Mouse (Mus musculus): ENCODE measurements around the gene Ugt1a7c. TPM values are rescaled to one million over a fixed set of nuclear protein-coding genes. Genes with fewer than 3 reads are reported as not detected.

The Ugt1a7c gene
- 433 TPM for polyA plus RNA-seq (2014; fragmentation: Illumina TruSeq; extraction: RNeasy Lipid Tissue Mini Kit (QIAGEN cat#74804); ENCODE audit: low read depth, low replicate concordance)

DNA sequence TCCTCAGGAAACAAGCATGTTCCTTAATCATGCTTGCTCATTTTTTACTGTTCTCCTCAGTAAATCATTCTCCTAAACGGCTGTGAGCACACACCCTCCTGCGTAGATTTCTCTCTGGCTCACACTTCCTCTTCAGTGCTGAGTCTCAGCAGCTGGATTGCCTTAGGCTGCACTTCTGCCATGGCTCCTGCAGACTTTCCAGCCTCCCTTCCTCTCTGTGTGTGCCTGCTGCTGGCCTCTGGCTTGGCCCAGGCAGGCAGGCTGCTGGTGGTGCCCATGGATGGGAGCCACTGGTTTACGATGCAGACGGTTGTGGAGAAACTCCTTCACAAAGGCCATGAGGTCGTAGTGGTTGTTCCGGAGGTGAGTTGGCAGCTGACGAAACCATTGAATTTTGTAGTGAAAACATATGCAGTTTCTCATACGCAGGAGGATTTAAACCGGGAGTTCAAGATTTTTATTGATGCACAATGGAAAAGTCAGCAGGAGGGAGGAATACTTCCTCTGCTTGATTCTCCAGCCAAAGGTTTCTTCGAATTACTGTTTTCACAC is at the start of gene Ugt1a7c:
Ugt1a7c (plus strand) TSS at position 122 of the 552 bp plus-strand sequence.

DNA sequence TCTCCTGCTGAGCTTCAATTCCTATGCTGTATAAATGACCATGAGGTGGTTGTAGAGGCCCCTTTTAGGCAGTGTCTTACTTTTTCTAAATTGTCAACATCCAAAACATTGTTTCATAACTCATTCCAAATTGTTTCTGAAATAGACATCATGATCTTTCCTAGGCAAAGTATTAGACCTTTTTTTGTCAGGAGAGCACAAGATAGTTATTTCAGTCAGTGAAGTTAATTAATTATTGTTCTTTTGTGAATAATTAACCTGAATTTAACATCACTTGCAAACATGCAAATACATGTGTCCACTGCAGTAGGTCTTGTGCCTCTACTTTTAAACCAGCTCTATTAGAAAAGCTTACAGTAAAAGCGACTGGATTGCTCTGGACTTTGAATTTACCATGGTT is 39.8 kb upstream of the Ugt1a7c start, which contains the start of gene Ugt1a10:
Ugt1a10 (plus strand) TSS at position 301 of the 400 bp plus-strand sequence.

DNA sequence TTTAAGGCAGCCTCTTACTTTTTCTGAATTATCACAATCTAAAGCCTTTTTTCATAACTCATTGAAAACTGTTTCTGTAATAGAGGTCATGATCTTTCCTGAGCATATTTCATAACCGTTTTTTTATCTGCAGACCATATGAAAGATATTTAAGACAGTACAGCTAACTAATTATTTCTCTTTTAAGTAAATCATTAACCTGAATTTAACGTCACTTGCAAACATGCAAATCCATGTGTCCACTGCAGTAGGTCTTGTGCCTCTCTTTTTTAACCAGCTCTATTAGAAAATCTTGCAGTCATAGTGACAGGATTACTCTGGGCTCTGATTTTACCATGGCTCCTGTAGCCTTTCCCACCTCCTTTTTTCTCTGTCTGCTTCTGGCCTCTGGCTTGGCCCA is 24.4 kb upstream of the Ugt1a7c start, which contains the start of gene Ugt1a9:
Ugt1a9 (plus strand) TSS at position 306 of the 400 bp plus-strand sequence.

DNA sequence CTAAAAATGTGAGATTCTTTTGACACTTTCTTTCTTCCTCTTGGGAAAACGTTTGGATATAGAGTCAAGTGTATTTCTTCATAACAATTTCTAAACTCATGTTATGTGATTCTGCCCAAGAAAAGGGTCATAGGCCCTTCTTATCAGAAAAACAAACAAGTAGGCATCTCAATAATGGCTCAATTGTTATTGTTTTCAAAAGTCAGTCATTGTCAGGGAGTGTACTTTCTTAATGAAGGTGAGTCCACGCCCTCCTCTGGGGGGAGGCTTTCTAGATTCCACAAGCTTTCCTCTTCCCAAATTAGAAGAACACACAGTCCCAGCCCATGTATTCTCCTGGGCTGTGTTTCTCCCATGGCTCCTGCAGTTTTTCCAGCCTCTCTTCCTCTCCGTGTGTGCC is 7.3 kb upstream of the Ugt1a7c start, which contains the start of gene Ugt1a8:
Ugt1a8 (plus strand) TSS at position 301 of the 400 bp plus-strand sequence.

DNA sequence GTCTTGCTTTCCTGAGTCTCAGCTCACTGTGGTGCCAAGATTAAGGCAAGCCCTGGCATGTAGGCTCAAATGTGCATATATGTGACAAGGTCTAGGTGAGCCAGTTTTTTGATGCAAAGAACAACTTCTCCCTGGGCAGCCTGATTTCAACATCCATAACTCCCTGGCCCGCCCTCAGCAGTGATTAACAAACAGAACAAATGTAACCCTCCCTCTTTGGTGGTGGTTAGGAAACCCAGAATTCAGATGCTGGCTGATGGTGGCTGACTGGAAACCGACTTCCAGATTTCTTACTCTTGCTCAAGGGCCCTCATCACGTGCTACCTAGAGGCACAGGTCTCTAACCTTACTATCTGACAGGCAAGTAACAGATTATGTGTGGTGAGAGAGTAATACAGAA is 8.2 kb downstream of the Ugt1a7c start, which contains the start of gene Ugt1a6b:
Ugt1a6b (plus strand) TSS at position 234 of the 400 bp plus-strand sequence.

DNA sequence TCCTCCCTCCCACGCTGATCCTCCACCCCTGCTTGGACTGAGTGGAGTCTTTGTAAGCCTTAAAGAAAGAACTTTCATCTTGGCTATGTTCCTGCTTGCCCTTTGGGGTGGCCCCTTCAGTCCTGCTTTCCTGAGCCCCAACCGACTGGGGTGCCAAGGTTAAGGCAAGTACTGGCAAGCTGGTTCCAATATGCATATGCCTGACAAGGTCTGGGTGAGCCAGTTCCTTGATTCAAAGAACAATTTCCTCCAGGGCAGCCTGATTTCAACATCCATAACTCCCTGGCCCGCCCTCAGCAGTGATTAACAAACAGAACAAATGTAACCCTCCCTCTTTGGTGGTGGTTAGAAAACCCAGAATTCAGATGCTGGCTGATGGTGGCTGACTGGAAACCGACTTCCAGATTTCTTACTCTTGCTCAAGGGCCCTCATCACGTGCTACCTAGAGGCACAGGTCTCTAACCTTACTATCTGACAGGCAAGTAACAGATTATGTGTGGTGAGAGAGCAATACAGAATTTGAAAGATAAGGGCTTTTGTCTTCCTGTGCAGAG is 39.7 kb downstream of the Ugt1a7c start, which contains the start of gene Ugt1a6a:
Ugt1a6a (plus strand) TSS at position 353 of the 555 bp plus-strand sequence.

DNA sequence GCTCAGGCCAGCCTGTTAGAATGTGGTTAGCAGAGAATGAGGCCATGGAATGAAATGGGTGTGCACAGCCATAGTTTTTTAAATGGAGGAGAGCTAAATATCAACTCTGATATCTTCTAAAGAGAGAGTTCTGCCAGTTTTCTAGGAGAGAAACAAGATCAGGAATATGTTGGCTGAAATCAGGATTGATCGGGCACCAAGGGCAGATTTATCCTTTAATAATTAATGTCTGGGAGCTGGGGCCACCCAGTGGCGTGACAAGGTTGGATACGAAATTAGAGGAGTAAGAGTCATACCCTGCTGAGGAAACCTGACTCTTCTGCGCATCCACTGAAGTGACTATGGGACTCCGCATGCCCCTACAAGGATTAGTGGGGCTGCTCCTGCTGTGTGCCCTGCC is 70.8 kb downstream of the Ugt1a7c start, which contains the start of gene Ugt1a5:
Ugt1a5 (plus strand) TSS at position 302 of the 400 bp plus-strand sequence.

DNA sequence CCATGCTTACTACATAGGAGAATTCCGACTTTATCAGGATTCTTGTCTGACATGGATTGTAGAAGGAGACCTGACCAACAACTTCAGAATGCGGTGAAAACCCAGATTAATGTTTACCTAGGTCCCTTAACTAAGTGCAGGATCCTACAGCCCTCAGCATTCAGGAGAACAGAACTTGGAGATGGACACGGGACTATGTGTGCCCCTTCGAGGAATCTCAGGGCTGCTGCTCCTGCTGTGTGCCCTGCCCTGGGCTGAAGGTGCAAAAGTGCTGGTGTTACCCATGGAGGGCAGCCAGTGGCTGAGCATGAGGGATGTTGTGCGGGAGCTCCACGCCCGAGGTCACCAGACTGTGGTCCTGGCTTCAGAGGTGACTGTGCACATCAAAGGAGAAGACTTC is 105.6 kb downstream of the Ugt1a7c start, which contains the start of gene Ugt1a2:
Ugt1a2 (plus strand) TSS at position 146 of the 400 bp plus-strand sequence.

DNA sequence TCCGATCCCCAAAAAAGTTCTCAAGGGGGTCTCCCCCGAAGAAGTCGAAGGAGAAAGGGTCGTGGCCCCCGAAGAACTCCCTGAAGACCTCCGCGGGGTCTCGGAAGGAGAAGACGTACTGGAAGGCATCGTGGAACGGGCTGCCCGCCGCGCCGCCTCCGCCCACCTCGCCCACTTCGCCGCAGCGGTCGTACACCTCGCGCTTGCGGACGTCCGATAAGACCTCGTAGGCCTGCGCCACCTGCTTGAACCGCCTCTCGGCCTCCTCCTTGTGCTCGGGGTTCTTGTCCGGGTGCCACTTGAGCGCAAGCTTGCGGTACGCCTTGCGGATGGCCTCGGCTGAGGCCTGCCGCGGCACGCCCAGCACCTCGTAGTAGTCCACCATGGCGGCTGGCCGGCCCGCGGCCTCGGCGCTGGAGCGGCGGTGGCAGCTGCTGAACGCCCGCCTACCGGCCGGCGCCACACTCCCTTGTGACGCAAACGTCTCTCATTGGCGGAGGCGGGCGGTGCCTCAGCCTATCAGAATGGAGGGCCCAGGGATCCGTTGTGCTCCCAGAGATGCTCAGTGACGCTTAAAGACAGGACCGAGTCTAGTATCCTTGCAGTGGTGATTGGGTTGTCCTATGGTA is 110.5 kb downstream of the Ugt1a7c start, which contains the start of gene Dnajb3:
Dnajb3 (minus strand) TSS at position 489 of the 629 bp plus-strand sequence.

DNA sequence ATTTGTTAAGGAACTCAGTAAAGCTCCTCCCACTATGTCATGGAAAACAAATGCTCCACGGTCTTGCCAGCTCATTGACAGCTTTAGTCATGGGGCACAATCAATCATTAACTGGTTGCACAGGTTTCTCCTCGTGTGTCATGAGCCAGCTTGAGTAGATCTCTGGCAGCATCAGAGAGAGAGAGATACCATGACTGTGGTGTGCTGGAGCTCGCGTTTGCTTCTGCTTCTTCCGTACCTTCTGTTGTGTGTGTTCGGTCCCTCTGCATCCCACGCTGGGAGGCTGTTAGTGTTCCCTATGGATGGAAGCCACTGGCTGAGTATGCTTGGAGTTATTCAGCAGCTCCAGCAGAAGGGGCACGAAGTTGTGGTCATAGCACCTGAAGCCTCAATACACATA is 117.0 kb downstream of the Ugt1a7c start, which contains the start of gene Ugt1a1:
Ugt1a1 (plus strand) TSS at position 148 of the 400 bp plus-strand sequence.

DNA sequence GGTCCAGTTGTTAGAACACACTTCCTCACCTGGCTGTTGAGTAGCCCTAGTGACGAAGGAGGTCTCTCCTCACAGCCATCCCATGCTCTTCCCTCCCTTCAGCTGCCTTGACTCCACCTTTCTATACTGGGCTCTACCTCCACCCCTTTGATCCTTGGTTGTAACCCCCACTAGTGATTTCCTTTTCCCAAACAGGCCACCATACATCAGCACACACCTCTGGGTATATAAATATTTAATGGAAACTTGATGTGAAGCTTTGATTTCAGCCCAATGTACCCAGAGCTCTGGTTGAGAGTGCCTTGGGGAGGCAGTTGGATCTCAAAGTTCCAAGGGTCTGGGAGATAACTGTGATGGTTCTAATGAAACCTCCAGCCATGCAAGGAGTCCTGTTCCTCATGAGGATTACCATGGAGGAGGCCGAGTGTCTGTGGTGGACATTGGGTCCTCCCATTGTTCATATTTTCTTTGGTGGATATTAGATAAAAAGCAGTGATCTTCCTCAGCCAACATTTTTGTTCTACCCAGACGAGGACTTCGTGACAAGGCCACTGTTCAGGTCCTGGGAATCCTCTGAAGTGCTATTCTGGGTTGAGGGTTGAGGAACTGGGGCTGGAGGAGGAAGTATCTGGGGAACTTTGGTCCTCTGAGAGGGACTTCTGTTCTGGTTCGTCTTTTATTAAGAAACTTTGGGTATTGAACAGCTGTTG is 132.0 kb downstream of the Ugt1a7c start, which contains the start of gene Mroh2a:
Mroh2a (plus strand) TSS at position 317 of the 710 bp plus-strand sequence.

Other genes with a start within 250 kb of the Ugt1a7c start
- gene Dgkd, start 241.8 kb upstream of the Ugt1a7c start, polyA plus RNA-seq (2014; fragmentation: Illumina TruSeq; extraction: RNeasy Lipid Tissue Mini Kit (QIAGEN cat#74804); ENCODE audit: low read depth, low replicate concordance): 45.4 TPM
- 33.3 TPM for gene Usp40, start 86.5 kb upstream of the Ugt1a7c start, polyA plus RNA-seq (2014; fragmentation: Illumina TruSeq; extraction: RNeasy Lipid Tissue Mini Kit (QIAGEN cat#74804); ENCODE audit: low read depth, low replicate concordance)
- 61.8 TPM for gene Ugt1a10, start 39.7 kb upstream of the Ugt1a7c start, polyA plus RNA-seq (2014; fragmentation: Illumina TruSeq; extraction: RNeasy Lipid Tissue Mini Kit (QIAGEN cat#74804); ENCODE audit: low read depth, low replicate concordance)
- 2.7 TPM for gene Ugt1a9, start 24.3 kb upstream of the Ugt1a7c start, polyA plus RNA-seq (2014; fragmentation: Illumina TruSeq; extraction: RNeasy Lipid Tissue Mini Kit (QIAGEN cat#74804); ENCODE audit: low read depth, low replicate concordance)
- gene Ugt1a8, start 7.2 kb upstream of the Ugt1a7c start, polyA plus RNA-seq (2014; fragmentation: Illumina TruSeq; extraction: RNeasy Lipid Tissue Mini Kit (QIAGEN cat#74804); ENCODE audit: low read depth, low replicate concordance): not detected
- gene Ugt1a6b, start 8.2 kb downstream of the Ugt1a7c start, polyA plus RNA-seq (2014; fragmentation: Illumina TruSeq; extraction: RNeasy Lipid Tissue Mini Kit (QIAGEN cat#74804); ENCODE audit: low read depth, low replicate concordance): 0.81 TPM
- gene Ugt1a6a, start 39.7 kb downstream of the Ugt1a7c start, polyA plus RNA-seq (2014; fragmentation: Illumina TruSeq; extraction: RNeasy Lipid Tissue Mini Kit (QIAGEN cat#74804); ENCODE audit: low read depth, low replicate concordance): 17.1 TPM
- gene Ugt1a5, start 71.0 kb downstream of the Ugt1a7c start, polyA plus RNA-seq (2014; fragmentation: Illumina TruSeq; extraction: RNeasy Lipid Tissue Mini Kit (QIAGEN cat#74804); ENCODE audit: low read depth, low replicate concordance): 0.24 TPM
- 1,708 TPM for gene Ugt1a2, start 105.5 kb downstream of the Ugt1a7c start, polyA plus RNA-seq (2014; fragmentation: Illumina TruSeq; extraction: RNeasy Lipid Tissue Mini Kit (QIAGEN cat#74804); ENCODE audit: low read depth, low replicate concordance)
- gene Dnajb3, start 110.7 kb downstream of the Ugt1a7c start, polyA plus RNA-seq (2014; fragmentation: Illumina TruSeq; extraction: RNeasy Lipid Tissue Mini Kit (QIAGEN cat#74804); ENCODE audit: low read depth, low replicate concordance): 2.1 TPM
- 9.7 TPM for gene Ugt1a1, start 116.9 kb downstream of the Ugt1a7c start, polyA plus RNA-seq (2014; fragmentation: Illumina TruSeq; extraction: RNeasy Lipid Tissue Mini Kit (QIAGEN cat#74804); ENCODE audit: low read depth, low replicate concordance)
- gene Mroh2a, start 131.9 kb downstream of the Ugt1a7c start, polyA plus RNA-seq (2014; fragmentation: Illumina TruSeq; extraction: RNeasy Lipid Tissue Mini Kit (QIAGEN cat#74804); ENCODE audit: low read depth, low replicate concordance): not detected
- 10.4 TPM for gene Hjurp, start 182.6 kb downstream of the Ugt1a7c start, polyA plus RNA-seq (2014; fragmentation: Illumina TruSeq; extraction: RNeasy Lipid Tissue Mini Kit (QIAGEN cat#74804); ENCODE audit: low read depth, low replicate concordance)
- not detected for gene Trpm8, start 182.6 kb downstream of the Ugt1a7c start, polyA plus RNA-seq (2014; fragmentation: Illumina TruSeq; extraction: RNeasy Lipid Tissue Mini Kit (QIAGEN cat#74804); ENCODE audit: low read depth, low replicate concordance)

Data from kidney, adult 10 weeks (tissue).